Mouse (Mus musculus): ENCODE results near the gene 1700092M07Rik.

GRCm38 (mm10) chr19:8760757-8761156, 20.2 kb downstream of the 1700092M07Rik start:
- TF ChIP-seq CTCF (IDR thresholded peaks at IDR 0.05; ENCODE audit: low read depth) (peak; percentile 32; the same call in 1 of the 2 replicates), EP300 (IDR thresholded peaks at IDR 0.05; ENCODE audit: low read depth) (no peak)

Data from liver, embryonic 14.5 days (tissue).